9 mouse cellular contexts compared by ENCODE assay signal in genomic region chr13:51424647-51425046, GRCm38 (mm10). TPM values are rescaled to one million over a fixed set of nuclear protein-coding genes. Genes with fewer than 3 reads are reported as not detected.
DNase-seq lines count a peak whose midpoint lies in the region; ATAC-seq and TF ChIP-seq lines count a peak whose summit lies in the region.
"Had no signal": no experiment of that assay in that cellular context is flagged by ENCODE, and none has a peak within 500 bp of the region (broad histone marks: within the 10 kb centered on the region; RNA-seq: fewer than 3 reads in every experiment).

No protein-coding gene starts in this region.

- peaks cover under 1% of the 10 kb centered on the region; the same call in 1 of the 2 replicates for H3K36me3 ChIP-seq in forebrain, postnatal 0 days (ENCODE audit: insufficient read depth)
- no peaks in the 10 kb centered on the region for H3K36me3 ChIP-seq in stomach, postnatal 0 days (ENCODE audit: control insufficient read depth, insufficient read depth, low read length)

- TF ChIP-seq POLR2A in cerebellum, adult 2 months (IDR thresholded peaks at IDR 0.05; ENCODE audit: borderline replicate concordance, insufficient read depth, low read length) = no peak

- 19% methylated on average over 5 of the region's 5 CpGs for WGBS in cerebellum, adult 2 months
- 34% methylated on average over 5 of the region's 5 CpGs for WGBS in forebrain, postnatal 0 days
- WGBS in stomach, postnatal 0 days = 21% methylated on average over 5 of the region's 5 CpGs

- H3K4me1 ChIP-seq in cerebellum, adult 2 months (ENCODE audit: control insufficient read depth, insufficient read depth, low read length) = no peaks in the 10 kb centered on the region
- H3K4me1 ChIP-seq in forebrain, postnatal 0 days (ENCODE audit: insufficient read depth) = peaks cover 3% of the 10 kb centered on the region; the same call in 1 of the 2 replicates
- no peaks in the 10 kb centered on the region for H3K4me1 ChIP-seq in stomach, postnatal 0 days (replicated peaks; ENCODE audit: control insufficient read depth, insufficient read depth)

- no peak overlapping the region for H3K9ac ChIP-seq in forebrain, postnatal 0 days
- no peak overlapping the region for H3K9ac ChIP-seq in stomach, postnatal 0 days (ENCODE audit: low read length)
- H3K9ac ChIP-seq: limb, embryonic 12.5 days had no signal

- DNase-seq in cerebellum, adult 2 months = peak; percentile 17 to 38
- no peak for DNase-seq in cerebellum, adult 11-12 months
- peak; percentile 76 for DNase-seq in urinary bladder, postnatal 14 days (ENCODE audit: low spot score)
- DNase-seq in urinary bladder, adult 2 months (ENCODE audit: low spot score) = no peak
- peak; percentile 68 for DNase-seq in forebrain, postnatal 0 days
- peak; percentile 62 to 84 for DNase-seq in kidney, adult 8-10 months
- peak; percentile 49 to 72 for DNase-seq in lung, postnatal 4 days
- DNase-seq in stomach, postnatal 0 days (ENCODE audit: low spot score) = peak; percentile 71

- no peak overlapping the region for H3K27ac ChIP-seq in cerebellum, adult 2 months (ENCODE audit: insufficient read depth, low read length)
- no peak overlapping the region for H3K27ac ChIP-seq in forebrain, postnatal 0 days (ENCODE audit: low read depth, low read length)
- no peak overlapping the region for H3K27ac ChIP-seq in stomach, postnatal 0 days (replicated peaks)
- H3K27ac ChIP-seq: limb, embryonic 12.5 days had no signal

- ATAC-seq in forebrain, postnatal 0 days = no peak
- ATAC-seq in stomach, postnatal 0 days (ENCODE audit: low FRiP score, low TSS enrichment) = 0 out of 2 replicates have a peak, but pooled peaks have one; percentile 45

- TF ChIP-seq CTCF in cerebellum, adult 2 months (IDR thresholded peaks at IDR 0.05; ENCODE audit: borderline replicate concordance, insufficient read depth, low read depth, low read length) = peak; percentile 51
- TF ChIP-seq CTCF in forebrain, postnatal 0 days (IDR thresholded peaks at IDR 0.05; ENCODE audit: low read depth) = peak; percentile 76
- TF ChIP-seq CTCF in stomach, postnatal 0 days (IDR thresholded peaks at IDR 0.05; ENCODE audit: low read depth) = peak; percentile 89

- no peak overlapping the region for H3K4me3 ChIP-seq in cerebellum, adult 2 months (replicated peaks; ENCODE audit: insufficient read depth, low read depth, low read length)
- H3K4me3 ChIP-seq in forebrain, postnatal 0 days (ENCODE audit: low read depth, low read length) = no peak overlapping the region
- H3K4me3 ChIP-seq in stomach, postnatal 0 days (ENCODE audit: low read depth, low read length) = no peak overlapping the region
- H3K4me3 ChIP-seq: limb, embryonic 12.5 days had no signal

- TF ChIP-seq EP300 in stomach, postnatal 0 days (optimal IDR thresholded peaks at IDR 0.05) = no peak

- H3K27me3 ChIP-seq in cerebellum, adult 2 months (ENCODE audit: control insufficient read depth, insufficient read depth, low read length) = no peaks in the 10 kb centered on the region
- no peaks in the 10 kb centered on the region for H3K27me3 ChIP-seq in forebrain, postnatal 0 days (ENCODE audit: insufficient read depth, low read length)
- H3K27me3 ChIP-seq in stomach, postnatal 0 days (ENCODE audit: control insufficient read depth, insufficient read depth, low read length) = no peaks in the 10 kb centered on the region
- H3K27me3 ChIP-seq: limb, embryonic 12.5 days had no signal

- H3K4me2 ChIP-seq in forebrain, postnatal 0 days (ENCODE audit: low read depth) = no peak overlapping the region
- H3K4me2 ChIP-seq in stomach, postnatal 0 days (replicated peaks; ENCODE audit: low read depth) = no peak overlapping the region
- H3K4me2 ChIP-seq: limb, embryonic 12.5 days had no signal

- no peaks in the 10 kb centered on the region for H3K9me3 ChIP-seq in forebrain, postnatal 0 days (ENCODE audit: low read length)
- no peaks in the 10 kb centered on the region for H3K9me3 ChIP-seq in stomach, postnatal 0 days (ENCODE audit: control insufficient read depth, low read length)
- H3K9me3 ChIP-seq: limb, embryonic 12.5 days had no signal

RNA-seq across cellular contexts. Expression of gene S1pr3, which starts 16.2 kb away (rescaled TPM):
- polyA plus RNA-seq in cerebellum, adult 2 months (2012; rRNA removed) = 2.9 and 3.5 TPM in 2 replicates
- polyA plus RNA-seq in urinary bladder, adult 2 months (2012; rRNA removed) = 3.4 and 5.1 TPM in 2 replicates
- total RNA-seq in forebrain, postnatal 0 days (2014; rRNA removed) = 4.2 and 8.4 TPM in 2 replicates
- polyA plus RNA-seq in forebrain, postnatal 0 days (2015; fragmentation: Nextera tagmentation; extraction: Ambion mirVana) = 7.4 and 9.6 TPM in 2 replicates
- 7.2 and 8.1 TPM in 2 replicates for polyA plus RNA-seq in stomach, postnatal 0 days (2015; fragmentation: Nextera tagmentation; extraction: Ambion mirVana)

Comparison
In these comparisons a context has a peak if more than half of its experiments do, and no peak if none do; other contexts are left out.
1. DNase-seq: peak in cerebellum, adult 2 months (2 of 2), urinary bladder, postnatal 14 days (single experiment), forebrain, postnatal 0 days (single experiment), kidney, adult 8-10 months (2 of 2), lung, postnatal 4 days (2 of 2) and stomach, postnatal 0 days (single experiment); none in cerebellum, adult 11-12 months (single experiment) and urinary bladder, adult 2 months (single experiment).
2. Peak in every context shown above with its lines, with median percentiles within 50 percentile points of each other: CTCF ChIP-seq.